Mouse (Mus musculus): ENCODE data around the gene Syne1.

Syne1 gene

DNA sequence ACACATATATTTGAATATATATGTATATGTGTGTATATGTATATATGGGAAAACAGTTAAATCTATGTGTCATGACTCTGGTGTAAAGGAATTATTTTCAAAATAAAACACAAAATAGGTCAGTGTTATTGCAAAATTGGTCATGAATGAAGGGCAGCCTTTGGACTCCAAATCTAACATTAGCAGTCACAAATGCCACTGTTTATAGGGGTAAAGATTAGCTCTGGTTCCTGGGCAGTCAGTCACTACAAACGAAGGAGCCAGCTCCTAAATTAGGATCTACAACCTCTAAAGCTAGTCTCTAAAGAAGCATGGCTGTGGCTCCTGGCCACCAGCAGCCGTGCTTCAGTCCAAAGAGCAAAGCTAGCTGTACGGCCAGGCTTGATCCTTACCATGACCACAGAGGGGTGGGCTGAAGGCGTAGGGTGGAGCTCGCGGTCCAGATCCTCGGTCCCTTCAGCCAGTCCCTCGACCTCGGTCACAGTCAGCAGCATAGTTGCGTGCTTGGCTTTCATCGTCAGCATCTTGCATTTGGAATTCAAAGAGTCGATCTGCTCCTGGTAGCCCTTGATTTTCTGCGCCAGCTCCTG is 357.1 kb downstream of the Syne1 start:
- in situ Hi-C loops (cut with MboI; ENCODE audit: low pct_unique_long_range_greater_than_20kb in 1 of 2, low sequenced_read_pairs in 2 of 2, unreplicated experiment in 1 of 2) = no loop called here

DNA sequence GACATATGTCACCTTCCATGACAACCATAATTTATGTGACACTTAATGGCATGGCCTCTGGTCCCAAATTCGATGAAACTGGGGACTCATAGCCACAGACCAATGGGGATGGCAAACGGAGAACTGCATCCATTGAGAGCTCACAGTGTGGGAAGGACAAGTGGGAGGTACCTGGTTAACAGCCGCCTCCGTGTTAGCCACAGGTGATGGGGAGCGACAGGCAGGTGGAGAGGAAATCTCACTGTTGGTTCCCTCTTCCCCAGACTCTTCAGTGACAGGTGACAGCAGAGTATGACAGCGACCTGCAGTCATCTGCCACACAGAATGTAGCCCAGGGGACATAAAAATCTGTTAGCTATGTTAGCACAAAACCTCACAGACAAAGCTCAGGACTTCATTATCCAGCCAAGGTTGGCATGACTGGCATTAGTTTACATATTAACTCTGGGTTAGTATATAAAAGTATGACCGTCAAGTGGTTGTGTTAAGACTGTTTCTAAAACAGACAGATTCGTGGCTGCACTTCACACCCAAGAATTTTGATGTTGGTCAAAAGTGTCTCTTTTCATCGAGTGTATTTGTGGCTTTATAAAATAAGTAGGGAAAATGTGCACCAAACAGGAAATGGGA is 358.3 kb downstream of the Syne1 start:
- in situ Hi-C loops (cut with MboI; ENCODE audit: low pct_unique_long_range_greater_than_20kb in 1 of 2, low sequenced_read_pairs in 2 of 2, unreplicated experiment in 1 of 2) = no loop called here

DNA sequence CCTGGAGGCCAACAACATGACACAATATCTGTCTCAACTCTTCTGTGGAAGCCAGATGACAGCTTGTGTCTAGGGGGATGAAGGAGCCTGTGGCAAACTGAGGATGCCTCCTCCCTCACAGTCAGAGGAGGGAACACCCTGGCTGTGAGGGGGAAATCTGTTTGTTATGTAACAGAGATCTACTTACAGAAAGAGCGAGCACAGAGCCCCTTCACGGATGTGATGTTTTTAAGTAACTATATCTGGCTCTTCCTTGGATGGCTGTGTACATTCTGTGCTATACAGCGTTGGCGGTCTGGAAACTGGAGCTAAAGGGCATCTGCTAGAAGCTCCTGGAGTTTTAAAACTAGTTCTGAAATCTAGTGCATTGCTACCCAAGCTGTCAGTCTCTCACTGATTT is 360.5 kb downstream of the Syne1 start:
- in situ Hi-C loops (cut with MboI; ENCODE audit: low pct_unique_long_range_greater_than_20kb in 1 of 2, low sequenced_read_pairs in 2 of 2, unreplicated experiment in 1 of 2) = no loop called here

DNA sequence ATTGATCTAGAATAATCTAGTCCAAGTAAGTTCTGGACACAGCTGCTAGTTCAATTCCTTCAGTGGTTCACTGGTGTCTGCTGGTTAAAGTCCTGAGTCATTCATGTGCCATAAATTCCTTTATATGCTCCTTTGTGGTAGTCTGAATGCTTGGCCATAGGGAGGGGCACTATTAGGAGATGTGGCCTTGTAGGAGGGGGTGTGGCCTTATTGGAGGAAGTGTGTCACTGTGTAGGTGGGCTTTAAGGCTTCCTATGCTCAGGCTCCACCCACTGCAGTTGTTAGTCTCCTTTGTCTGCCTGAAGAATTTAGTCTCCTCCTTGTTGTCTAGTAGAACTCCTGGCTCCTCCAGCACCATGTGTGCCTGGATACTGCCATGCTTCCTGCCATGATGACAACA is 362.4 kb downstream of the Syne1 start:
- in situ Hi-C loops (cut with MboI; ENCODE audit: low pct_unique_long_range_greater_than_20kb in 1 of 2, low sequenced_read_pairs in 2 of 2, unreplicated experiment in 1 of 2) = no loop called here

DNA sequence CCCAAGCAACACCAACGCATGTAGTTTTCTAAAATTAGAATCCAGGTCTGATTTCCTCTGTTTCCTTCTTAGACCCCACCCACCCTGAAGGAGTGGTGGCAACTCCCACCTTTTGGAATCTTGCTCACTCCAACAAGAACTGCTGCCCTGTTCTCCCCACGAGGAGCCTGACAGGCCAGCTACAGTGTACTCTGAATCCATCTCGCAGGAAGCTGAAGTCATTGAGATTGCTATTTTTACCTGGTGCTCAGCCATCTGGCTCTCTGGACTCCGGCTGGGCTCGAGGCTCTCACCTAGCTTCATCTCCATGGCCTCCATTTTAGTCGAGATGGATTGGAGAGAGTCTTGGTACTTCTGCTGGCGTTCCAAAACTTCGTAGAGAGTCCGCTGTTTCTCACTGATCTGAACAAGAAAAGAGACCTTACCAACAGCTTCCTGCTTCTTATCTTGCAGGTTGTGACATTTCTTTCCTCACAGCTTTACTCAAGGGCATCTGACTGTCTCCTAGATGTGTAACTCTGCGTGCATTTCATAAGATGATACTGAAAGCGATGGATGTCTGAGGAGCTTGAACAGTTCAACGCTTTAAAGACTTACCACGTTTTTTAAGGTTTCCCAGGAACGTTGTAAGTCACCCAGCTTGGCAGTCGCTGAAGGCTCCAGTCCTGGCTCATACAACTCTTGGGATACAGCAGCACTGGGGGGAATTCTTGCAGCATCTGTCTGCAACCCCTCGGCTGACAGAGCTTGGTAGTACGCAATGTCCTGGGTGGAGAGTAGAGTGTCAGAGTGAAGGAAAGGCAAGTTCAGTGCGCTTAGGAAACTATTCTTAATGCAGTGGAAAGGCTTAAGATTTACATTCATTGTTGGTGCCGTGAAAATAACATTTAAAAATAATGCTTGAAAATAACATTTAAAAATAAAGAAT is 365.9 kb downstream of the Syne1 start:
- in situ Hi-C loops (cut with MboI; ENCODE audit: low pct_unique_long_range_greater_than_20kb in 1 of 2, low sequenced_read_pairs in 2 of 2, unreplicated experiment in 1 of 2) = no loop called here

DNA sequence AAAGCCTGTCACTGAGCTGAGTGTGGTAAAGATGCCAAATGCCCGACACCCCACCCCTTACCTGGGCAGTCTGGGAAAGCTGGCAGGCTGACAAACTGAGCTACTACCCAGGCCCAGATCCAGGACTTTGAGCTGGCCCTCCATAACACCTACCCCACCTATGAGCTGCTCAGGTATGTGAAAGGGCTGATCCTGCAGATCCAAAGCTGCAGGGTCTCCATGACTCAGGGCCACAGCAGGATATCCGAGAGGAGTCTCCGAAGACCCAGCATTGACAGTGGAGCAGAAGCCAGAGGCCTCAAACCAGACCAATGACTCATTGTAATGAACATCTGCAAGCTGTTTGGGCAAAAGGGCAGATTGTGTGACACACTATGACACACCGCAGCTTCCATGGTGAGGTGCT is 369.5 kb downstream of the Syne1 start:
- in situ Hi-C loops (cut with MboI; ENCODE audit: low pct_unique_long_range_greater_than_20kb in 1 of 2, low sequenced_read_pairs in 2 of 2, unreplicated experiment in 1 of 2) = no loop called here

DNA sequence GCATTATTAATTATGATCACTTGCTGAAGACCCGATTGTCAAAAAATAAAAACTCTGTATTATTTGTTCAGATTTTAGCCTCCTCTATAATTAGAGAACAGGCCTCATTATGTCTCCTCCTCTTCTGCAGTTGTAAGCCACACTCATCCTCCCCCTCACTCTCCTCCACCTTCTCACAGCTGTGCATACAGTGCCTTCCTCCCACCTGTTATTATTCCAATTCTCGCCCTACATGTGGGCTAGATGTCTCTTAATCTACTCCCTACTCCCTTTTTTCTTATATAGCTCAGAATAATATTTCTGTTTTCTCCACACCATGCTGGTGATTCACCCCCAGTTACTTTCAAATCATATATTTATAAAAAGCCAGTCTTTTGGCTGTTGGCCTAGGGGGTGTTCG is 371.4 kb downstream of the Syne1 start:
- in situ Hi-C loops (cut with MboI; ENCODE audit: low pct_unique_long_range_greater_than_20kb in 1 of 2, low sequenced_read_pairs in 2 of 2, unreplicated experiment in 1 of 2) = no loop called here

DNA sequence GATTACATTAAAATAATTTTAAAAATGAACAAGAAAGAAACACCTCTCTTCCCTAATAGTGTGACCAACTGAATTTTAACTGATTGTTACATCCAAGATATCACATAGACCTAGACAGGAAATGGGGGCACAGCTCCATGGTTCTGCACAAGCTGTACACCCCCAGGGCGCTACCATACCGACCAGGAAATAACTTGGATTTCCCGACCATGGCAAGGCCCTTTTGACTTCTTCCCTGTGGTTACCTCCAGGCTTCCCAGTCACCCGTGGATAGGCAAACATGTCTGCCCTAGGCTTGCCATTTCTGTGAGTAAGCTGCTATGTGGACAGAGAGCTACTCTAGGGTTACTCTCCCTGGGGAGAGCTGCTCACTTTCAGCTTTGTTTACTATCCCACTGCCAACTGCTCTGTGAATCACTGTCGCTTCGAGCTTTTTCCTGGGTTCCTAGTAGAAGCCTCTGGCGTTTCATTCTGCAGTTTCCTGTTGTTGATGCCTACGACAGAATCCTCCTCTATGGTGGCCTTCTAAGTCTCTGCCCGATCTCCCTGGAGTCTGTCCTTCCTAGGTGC is 373.8 kb downstream of the Syne1 start:
- in situ Hi-C loops (cut with MboI; ENCODE audit: low pct_unique_long_range_greater_than_20kb in 1 of 2, low sequenced_read_pairs in 2 of 2, unreplicated experiment in 1 of 2) = no loop called here

DNA sequence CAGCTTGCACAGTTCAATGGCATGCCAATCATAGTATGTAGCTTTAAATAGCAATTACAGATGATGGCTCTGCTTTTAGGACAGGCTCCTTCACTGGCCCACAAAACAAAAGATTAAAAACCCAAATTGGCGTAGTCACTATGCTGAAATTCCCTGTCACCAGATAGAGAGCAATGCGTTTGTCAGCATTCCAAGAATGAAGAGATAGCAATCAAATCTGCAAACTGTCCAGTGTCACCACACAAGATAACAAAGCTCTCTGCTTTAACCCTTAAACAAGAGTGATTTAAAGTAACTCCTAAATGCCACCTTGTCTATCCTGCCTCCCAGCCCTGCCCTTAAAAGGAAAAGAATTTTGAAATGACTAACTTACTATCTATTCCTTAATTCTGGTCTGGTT is 374.9 kb downstream of the Syne1 start:
- in situ Hi-C loops (cut with MboI; ENCODE audit: low pct_unique_long_range_greater_than_20kb in 1 of 2, low sequenced_read_pairs in 2 of 2, unreplicated experiment in 1 of 2) = no loop called here

DNA sequence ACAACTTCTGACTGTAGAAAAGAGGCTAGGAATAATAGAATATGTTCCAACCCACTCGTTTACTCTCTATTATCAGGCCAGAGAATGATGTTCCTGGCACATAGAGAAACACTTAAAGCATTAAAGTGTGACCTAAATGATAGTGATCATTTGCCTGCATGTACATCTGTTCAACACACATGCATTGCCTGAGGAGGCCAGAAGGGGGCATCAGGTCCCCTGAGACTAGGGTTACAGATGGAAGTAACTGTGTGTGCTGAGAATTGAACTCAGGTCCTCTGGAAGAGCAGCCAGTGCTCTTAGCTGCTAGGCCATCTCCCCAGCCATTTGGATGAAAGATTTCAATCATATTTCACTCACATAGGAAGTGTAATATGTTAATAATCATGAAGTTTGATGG is 380.9 kb downstream of the Syne1 start:
- in situ Hi-C loops (cut with MboI; ENCODE audit: low pct_unique_long_range_greater_than_20kb in 1 of 2, low sequenced_read_pairs in 2 of 2, unreplicated experiment in 1 of 2) = loop anchor here in 1 of 2 experiments (25.0 kb wide), 1 partner anchor 758 kb away; no protein-coding TSS in a partner anchor

DNA sequence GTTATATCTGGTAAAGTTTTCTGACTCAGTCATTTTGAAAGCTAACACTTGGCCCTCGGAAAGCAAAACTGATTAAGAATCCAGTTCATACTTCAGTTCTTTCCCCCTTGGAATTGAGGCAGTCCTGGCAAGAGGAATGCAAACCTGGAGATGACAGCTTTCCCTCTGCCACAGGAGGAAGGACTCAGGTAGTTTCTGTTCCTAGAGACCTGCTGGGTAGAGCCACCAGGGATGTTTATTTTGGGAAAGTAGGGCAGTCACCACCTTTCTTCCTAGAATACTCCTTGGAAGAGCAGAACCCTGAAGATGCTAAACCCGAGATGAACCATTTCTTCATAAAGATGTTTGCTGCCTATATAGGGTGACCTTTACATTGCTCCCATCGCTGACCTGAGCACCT is 383.8 kb downstream of the Syne1 start:
- in situ Hi-C loops (cut with MboI; ENCODE audit: low pct_unique_long_range_greater_than_20kb in 1 of 2, low sequenced_read_pairs in 2 of 2, unreplicated experiment in 1 of 2) = loop anchor here (10.0 to 25.0 kb wide), 2 partner anchors 543 to 755 kb away; no protein-coding TSS in a partner anchor

DNA sequence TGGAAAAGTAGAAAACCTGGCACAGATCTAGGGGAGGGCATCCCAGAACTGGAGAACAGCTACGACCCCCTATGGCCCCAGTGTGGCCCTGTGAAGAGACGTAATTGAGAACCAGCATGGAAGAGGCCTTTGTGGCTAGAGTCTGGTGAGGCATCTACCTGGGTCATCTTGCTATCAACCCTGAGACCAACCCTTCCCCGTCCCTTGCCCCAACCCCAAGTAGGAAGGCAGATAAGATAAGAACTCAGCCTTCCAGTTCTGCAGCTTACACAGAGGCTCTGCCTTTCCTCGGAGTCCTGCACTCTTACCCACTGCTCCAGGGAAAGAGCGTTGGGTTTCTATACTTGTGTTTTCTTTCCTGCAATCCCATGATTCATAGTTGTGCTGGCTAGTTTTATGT is 385.8 kb downstream of the Syne1 start:
- in situ Hi-C loops (cut with MboI; ENCODE audit: low pct_unique_long_range_greater_than_20kb in 1 of 2, low sequenced_read_pairs in 2 of 2, unreplicated experiment in 1 of 2) = loop anchor here (10.0 to 25.0 kb wide), 2 partner anchors 541 to 753 kb away; no protein-coding TSS in a partner anchor

DNA sequence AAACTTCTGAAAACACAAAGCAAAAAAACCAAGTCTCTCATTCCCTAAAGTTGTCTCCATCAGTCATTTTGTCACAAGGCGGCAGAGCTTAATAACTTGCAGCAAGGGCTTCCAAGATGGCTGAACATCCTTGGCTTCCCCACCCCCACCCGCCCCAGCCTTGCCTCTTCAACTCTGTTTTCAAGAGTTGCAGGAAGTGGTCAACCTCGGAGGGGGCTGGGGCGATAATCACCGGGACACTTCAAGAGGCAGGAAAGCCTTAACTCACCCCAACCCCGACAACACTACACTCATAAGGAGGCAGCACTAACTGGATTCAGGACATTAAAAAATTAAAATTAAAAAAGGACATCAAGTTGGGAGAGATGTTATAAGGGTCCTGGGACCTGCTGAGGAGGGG is 387.5 kb downstream of the Syne1 start:
- in situ Hi-C loops (cut with MboI; ENCODE audit: low pct_unique_long_range_greater_than_20kb in 1 of 2, low sequenced_read_pairs in 2 of 2, unreplicated experiment in 1 of 2) = loop anchor here (10.0 to 25.0 kb wide), 2 partner anchors 539 to 751 kb away; no protein-coding TSS in a partner anchor

DNA sequence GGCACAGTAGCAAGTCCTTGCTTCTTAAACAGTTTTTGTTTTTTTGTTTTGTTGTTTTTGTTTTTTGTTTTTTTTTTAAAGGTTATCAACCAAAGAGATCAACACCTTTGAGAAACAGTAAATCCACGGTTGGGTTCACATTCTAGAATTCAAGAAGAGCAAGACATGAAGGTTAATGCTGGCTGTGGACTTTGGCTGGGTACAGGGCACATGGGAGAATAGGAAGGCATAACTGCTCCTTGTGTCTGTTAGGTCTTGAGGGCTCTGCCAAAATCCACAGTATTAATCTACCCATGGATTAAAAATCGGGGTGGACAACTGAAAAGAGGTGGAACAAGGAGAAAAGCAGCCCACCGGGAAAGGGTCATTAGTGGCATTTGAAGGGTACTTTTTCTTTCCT is 388.0 kb downstream of the Syne1 start:
- in situ Hi-C loops (cut with MboI; ENCODE audit: low pct_unique_long_range_greater_than_20kb in 1 of 2, low sequenced_read_pairs in 2 of 2, unreplicated experiment in 1 of 2) = loop anchor here (10.0 to 25.0 kb wide), 2 partner anchors 538 to 751 kb away; no protein-coding TSS in a partner anchor

DNA sequence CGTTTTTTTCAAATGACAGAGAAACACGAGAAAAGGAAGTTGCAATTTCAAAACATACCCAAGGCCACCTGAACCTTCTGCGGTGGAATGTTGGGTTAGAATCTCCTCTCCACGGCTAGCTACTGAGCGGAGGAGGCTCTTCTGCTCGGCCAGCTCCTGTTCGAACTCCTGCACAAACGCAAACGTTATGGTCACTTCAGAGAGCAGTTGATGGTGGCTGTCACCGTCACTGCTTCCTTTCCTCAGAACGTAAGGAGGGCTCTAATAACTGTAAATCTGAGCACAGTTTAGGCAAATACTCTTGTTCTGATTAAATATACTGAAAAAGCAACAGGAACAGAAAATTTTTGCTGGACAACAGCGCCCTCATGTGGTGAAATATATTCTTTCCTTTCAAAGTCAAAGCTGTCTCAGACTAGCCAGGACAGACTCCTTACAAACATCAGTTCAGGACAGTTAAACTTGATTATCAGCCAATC is 389.8 kb downstream of the Syne1 start:
- in situ Hi-C loops (cut with MboI; ENCODE audit: low pct_unique_long_range_greater_than_20kb in 1 of 2, low sequenced_read_pairs in 2 of 2, unreplicated experiment in 1 of 2) = loop anchor here (10.0 to 25.0 kb wide), 2 partner anchors 537 to 749 kb away; no protein-coding TSS in a partner anchor

DNA sequence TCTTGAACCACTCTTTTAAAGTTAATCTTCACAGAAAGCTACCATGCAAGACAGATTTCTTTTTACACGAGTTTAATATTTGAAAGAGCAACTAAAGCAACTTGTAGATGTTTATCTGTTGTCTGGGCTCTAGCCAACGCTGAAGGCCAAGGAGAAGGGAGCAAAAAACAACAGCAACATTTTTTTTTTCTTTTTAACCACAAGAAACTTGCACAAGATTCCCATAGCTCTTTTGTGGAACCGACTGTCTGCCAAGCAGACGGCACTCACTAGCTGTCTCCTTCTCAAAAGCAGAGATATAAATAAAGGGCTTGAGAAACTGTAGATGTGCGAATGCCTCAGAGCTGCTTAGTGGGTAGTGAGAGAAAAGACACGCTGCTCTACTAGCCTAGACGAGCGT is 391.6 kb downstream of the Syne1 start:
- in situ Hi-C loops (cut with MboI; ENCODE audit: low pct_unique_long_range_greater_than_20kb in 1 of 2, low sequenced_read_pairs in 2 of 2, unreplicated experiment in 1 of 2) = loop anchor here (10.0 to 25.0 kb wide), 2 partner anchors 535 to 747 kb away; no protein-coding TSS in a partner anchor

DNA sequence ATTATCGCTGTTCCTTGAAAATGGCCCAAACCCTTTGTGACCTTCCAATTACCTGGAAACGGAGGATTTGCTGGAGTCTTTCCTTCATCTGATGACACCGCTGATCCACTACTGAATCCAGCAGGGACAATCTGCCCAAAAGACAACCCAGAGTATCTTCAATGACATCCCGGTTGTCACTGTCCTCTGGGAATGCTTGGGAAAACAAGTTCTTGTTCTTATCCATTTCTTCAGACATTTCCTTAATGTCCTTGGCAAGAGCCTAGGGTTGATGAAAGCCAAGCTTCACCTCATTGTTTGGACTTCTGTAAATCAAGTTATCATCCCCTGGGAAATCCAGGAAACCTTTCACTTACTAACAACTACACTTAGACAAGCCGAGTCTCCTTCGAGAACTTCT is 398.2 kb downstream of the Syne1 start:
- in situ Hi-C loops (cut with MboI; ENCODE audit: low pct_unique_long_range_greater_than_20kb in 1 of 2, low sequenced_read_pairs in 2 of 2, unreplicated experiment in 1 of 2) = loop anchor here in 1 of 2 experiments (25.0 kb wide), 1 partner anchor 741 kb away; no protein-coding TSS in a partner anchor

DNA sequence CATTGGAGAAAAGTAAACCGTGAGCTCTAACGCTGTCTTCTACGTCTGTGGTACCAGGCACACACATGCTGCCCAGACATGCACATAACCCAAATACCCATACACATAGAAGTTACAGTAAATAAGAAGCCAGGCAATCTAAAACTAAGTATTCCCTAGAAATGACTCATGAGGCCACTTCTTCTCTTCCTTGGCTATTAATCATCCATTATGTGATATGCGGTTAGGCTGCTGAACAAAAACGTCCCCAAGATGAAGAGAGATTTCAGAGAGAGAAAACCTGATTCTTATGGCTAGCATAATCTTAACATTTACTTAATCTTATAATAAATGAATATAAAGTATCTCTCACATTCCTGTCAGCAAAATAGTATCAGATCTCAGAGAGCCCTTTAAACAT is 409.8 kb downstream of the Syne1 start:
- in situ Hi-C loops (cut with MboI; ENCODE audit: low pct_unique_long_range_greater_than_20kb in 1 of 2, low sequenced_read_pairs in 2 of 2, unreplicated experiment in 1 of 2) = no loop called here

DNA sequence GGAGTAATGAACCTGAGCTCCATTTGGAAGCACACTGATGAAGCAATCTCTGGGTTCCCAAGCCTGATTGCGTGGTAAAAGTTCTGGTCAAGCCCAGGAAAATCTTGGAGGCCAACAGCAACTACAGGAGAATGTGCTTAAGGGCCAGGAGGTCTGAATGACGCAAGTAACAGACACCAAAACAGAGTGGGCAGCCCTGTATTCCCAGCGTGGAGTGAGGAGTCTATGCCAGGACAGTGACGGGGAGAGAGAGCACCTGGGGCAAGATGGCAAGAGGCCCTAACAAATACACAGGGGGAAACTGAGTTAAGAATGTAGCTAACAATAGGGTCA is 411.4 kb downstream of the Syne1 start:
- in situ Hi-C loops (cut with MboI; ENCODE audit: low pct_unique_long_range_greater_than_20kb in 1 of 2, low sequenced_read_pairs in 2 of 2, unreplicated experiment in 1 of 2) = no loop called here
